Mouse (Mus musculus): ENCODE results near the gene Gpr137c. TPM values are rescaled to one million over a fixed set of nuclear protein-coding genes. Genes with fewer than 3 reads are reported as not detected.

The Gpr137c gene
- polyA plus RNA-seq, 1 experiment, result 2.1 TPM

DNA sequence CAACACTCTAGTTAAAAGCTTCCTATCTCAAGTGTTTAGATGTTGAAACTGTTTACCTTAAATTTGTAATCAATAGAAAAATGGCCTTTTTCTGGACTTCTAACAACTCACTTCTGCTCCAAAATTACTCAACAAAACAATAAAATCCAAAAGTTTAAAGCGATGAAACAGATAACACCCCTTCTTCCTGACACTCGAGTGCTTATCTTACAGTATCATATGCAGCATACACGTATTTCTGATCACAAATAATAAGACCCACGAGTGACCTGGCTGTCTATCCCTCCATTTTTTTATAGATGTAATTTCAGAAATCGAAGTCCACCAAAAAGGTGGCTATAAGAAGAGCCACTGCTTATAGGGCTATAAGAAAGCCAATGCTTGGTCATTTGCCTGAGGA is 97.4 kb downstream of the Gpr137c start:
- Histone ChIP-seq H3K4me3 (ENCODE audit: low read depth, low read length) (peak overlapping the region; percentile 52), H3K4me1 (ENCODE audit: control insufficient read depth, insufficient read depth, insufficient read length, low read length) (peaks cover 7% of the 10 kb centered on the region; the same call in 1 of the 2 replicates), H3K36me3 (ENCODE audit: control insufficient read depth, insufficient read depth, low read length) (no peaks in the 10 kb centered on the region), H3K27me3 (ENCODE audit: control insufficient read depth, insufficient read depth, low read length) (no peaks in the 10 kb centered on the region), H3K27ac (ENCODE audit: insufficient read depth, low read depth, low read length) (no peak overlapping the region)
- WGBS, result 29% methylated on average over 5 of the region's 5 CpGs
- TF ChIP-seq POLR2A (IDR thresholded peaks at IDR 0.05; ENCODE audit: low read depth, low read length) (no peak), CTCF (IDR thresholded peaks at IDR 0.05; ENCODE audit: extremely low read depth, insufficient read length, insufficient replicate concordance, low read depth, low read length) (no peak)

GRCm38 (mm10) chr14:45317921-45318411 is 98.4 kb downstream of the Gpr137c start:
- no peaks in the 10 kb centered on the region for H3K36me3 ChIP-seq (ENCODE audit: control insufficient read depth, insufficient read depth, low read length)
- H3K27me3 ChIP-seq (ENCODE audit: control insufficient read depth, insufficient read depth, low read length), result no peaks in the 10 kb centered on the region
- under 1% methylated on average over 38 of the region's 38 CpGs for WGBS
- peak overlapping the region; percentile 25 for H3K27ac ChIP-seq (ENCODE audit: insufficient read depth, low read depth, low read length)
- TF ChIP-seq POLR2A (IDR thresholded peaks at IDR 0.05; ENCODE audit: low read depth, low read length) (no peak), CTCF (IDR thresholded peaks at IDR 0.05; ENCODE audit: extremely low read depth, insufficient read length, insufficient replicate concordance, low read depth, low read length) (no peak)
- H3K4me1 ChIP-seq (ENCODE audit: control insufficient read depth, insufficient read depth, insufficient read length, low read length), result peaks cover 15% of the 10 kb centered on the region; the same call in 1 of the 2 replicates
- H3K4me3 ChIP-seq (ENCODE audit: low read depth, low read length), result peak overlapping the region; percentile 93

- Histone ChIP-seq H3K4me1 (ENCODE audit: control insufficient read depth, insufficient read depth, insufficient read length, low read length) (peaks cover 15% of the 10 kb centered on the region; the same call in 1 of the 2 replicates), H3K27ac (ENCODE audit: insufficient read depth, low read depth, low read length) (peak within 1 kb of the TSS; percentile 82), H3K36me3 (ENCODE audit: control insufficient read depth, insufficient read depth, low read length) (no peaks in the 10 kb centered on the region), H3K4me3 (ENCODE audit: low read depth, low read length) (peak within 1 kb of the TSS; percentile 93), H3K27me3 (ENCODE audit: control insufficient read depth, insufficient read depth, low read length) (no peaks in the 10 kb centered on the region)
- TF ChIP-seq POLR2A (IDR thresholded peaks at IDR 0.05; ENCODE audit: low read depth, low read length) (peak; percentile 95), CTCF (IDR thresholded peaks at IDR 0.05; ENCODE audit: extremely low read depth, insufficient read length, insufficient replicate concordance, low read depth, low read length) (no peak)
- 2% methylated on average over 74 of the region's 74 CpGs for WGBS
These were observed 99.1 kb downstream of the Gpr137c start, which contains the start of gene Ero1l for GRCm38 (mm10) chr14:45318426-45319236. Gene Ero1l (minus strand): TSS chr14:45318771.

- no peak overlapping the region for H3K27ac ChIP-seq (ENCODE audit: insufficient read depth, low read depth, low read length)
These were observed 99.7 kb downstream of the Gpr137c start for GRCm38 (mm10) chr14:45319237-45319610.

DNA sequence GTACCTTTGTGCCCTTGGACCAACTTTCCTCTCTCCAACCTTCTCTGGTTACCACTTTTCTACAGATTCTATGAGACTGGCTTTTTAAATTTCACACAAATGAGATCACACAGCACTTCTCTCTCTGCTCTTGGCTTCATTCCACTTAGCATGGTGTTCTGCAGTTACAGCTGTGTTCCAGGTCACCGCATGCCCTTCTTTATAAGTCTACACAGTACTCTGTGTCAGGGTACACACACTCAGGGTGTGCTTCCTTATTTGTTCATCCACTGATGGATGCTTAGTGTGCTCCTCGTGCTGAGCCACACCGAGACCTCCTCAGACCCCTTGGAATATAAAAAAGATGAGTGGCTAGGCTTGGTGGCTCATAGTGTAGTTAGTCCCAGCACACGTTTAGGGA is 100.6 kb downstream of the Gpr137c start:
- no peaks in the 10 kb centered on the region for H3K36me3 ChIP-seq (ENCODE audit: control insufficient read depth, insufficient read depth, low read length)
- no peak overlapping the region for H3K27ac ChIP-seq (ENCODE audit: insufficient read depth, low read depth, low read length)
- no peak for TF ChIP-seq POLR2A (IDR thresholded peaks at IDR 0.05; ENCODE audit: low read depth, low read length)
- TF ChIP-seq CTCF (IDR thresholded peaks at IDR 0.05; ENCODE audit: extremely low read depth, insufficient read length, insufficient replicate concordance, low read depth, low read length), result no peak
- peaks cover 15% of the 10 kb centered on the region; the same call in 1 of the 2 replicates for H3K4me1 ChIP-seq (ENCODE audit: control insufficient read depth, insufficient read depth, insufficient read length, low read length)
- WGBS, result 80% methylated on average over 4 of the region's 4 CpGs
- no peaks in the 10 kb centered on the region for H3K27me3 ChIP-seq (ENCODE audit: control insufficient read depth, insufficient read depth, low read length)
- no peak overlapping the region for H3K4me3 ChIP-seq (ENCODE audit: low read depth, low read length)

More at GRCm38 (mm10) chr14:45319237-45319610, 99.7 kb downstream of the Gpr137c start:
- Histone ChIP-seq H3K4me1 (ENCODE audit: control insufficient read depth, insufficient read depth, insufficient read length, low read length) (peaks cover 15% of the 10 kb centered on the region; the same call in 1 of the 2 replicates), H3K36me3 (ENCODE audit: control insufficient read depth, insufficient read depth, low read length) (no peaks in the 10 kb centered on the region), H3K4me3 (ENCODE audit: low read depth, low read length) (no peak overlapping the region), H3K27me3 (ENCODE audit: control insufficient read depth, insufficient read depth, low read length) (no peaks in the 10 kb centered on the region)
- TF ChIP-seq CTCF (IDR thresholded peaks at IDR 0.05; ENCODE audit: extremely low read depth, insufficient read length, insufficient replicate concordance, low read depth, low read length) (no peak), POLR2A (IDR thresholded peaks at IDR 0.05; ENCODE audit: low read depth, low read length) (no peak)
- WGBS, result 46% methylated on average over 3 of the region's 3 CpGs

- Histone ChIP-seq H3K27ac (ENCODE audit: insufficient read depth, low read depth, low read length) (peak overlapping the region; percentile 37; the same call in 1 of the 2 replicates), H3K4me1 (ENCODE audit: control insufficient read depth, insufficient read depth, insufficient read length, low read length) (peaks cover 14% of the 10 kb centered on the region; the same call in 1 of the 2 replicates), H3K4me3 (ENCODE audit: low read depth, low read length) (no peak overlapping the region), H3K36me3 (ENCODE audit: control insufficient read depth, insufficient read depth, low read length) (no peaks in the 10 kb centered on the region), H3K27me3 (ENCODE audit: control insufficient read depth, insufficient read depth, low read length) (no peaks in the 10 kb centered on the region)
- no peak for TF ChIP-seq CTCF (IDR thresholded peaks at IDR 0.05; ENCODE audit: extremely low read depth, insufficient read length, insufficient replicate concordance, low read depth, low read length)
- TF ChIP-seq POLR2A (IDR thresholded peaks at IDR 0.05; ENCODE audit: low read depth, low read length), result no peak
- WGBS, result 88% methylated on average over 3 of the region's 3 CpGs
These were observed 101.5 kb downstream of the Gpr137c start for GRCm38 (mm10) chr14:45321067-45321466.

GRCm38 (mm10) chr14:45321622-45322021 is 102.1 kb downstream of the Gpr137c start:
- 19% methylated on average over 5 of the region's 5 CpGs for WGBS
- H3K36me3 ChIP-seq (ENCODE audit: control insufficient read depth, insufficient read depth, low read length), result no peaks in the 10 kb centered on the region
- TF ChIP-seq CTCF (IDR thresholded peaks at IDR 0.05; ENCODE audit: extremely low read depth, insufficient read length, insufficient replicate concordance, low read depth, low read length), result no peak
- no peak for TF ChIP-seq POLR2A (IDR thresholded peaks at IDR 0.05; ENCODE audit: low read depth, low read length)
- H3K27ac ChIP-seq (ENCODE audit: insufficient read depth, low read depth, low read length), result peak overlapping the region; percentile 100
- peaks cover 12% of the 10 kb centered on the region; the same call in 1 of the 2 replicates for H3K4me1 ChIP-seq (ENCODE audit: control insufficient read depth, insufficient read depth, insufficient read length, low read length)
- H3K27me3 ChIP-seq (ENCODE audit: control insufficient read depth, insufficient read depth, low read length), result no peaks in the 10 kb centered on the region
- H3K4me3 ChIP-seq (ENCODE audit: low read depth, low read length), result no peak overlapping the region

Data from small intestine, adult 2 months (tissue).